Mouse (Mus musculus): ENCODE results near the gene Cd164. TPM values are rescaled to one million over a fixed set of nuclear protein-coding genes. Genes with fewer than 3 reads are reported as not detected.

Cd164 gene
- total RNA-seq (2023), result 222 and 263 TPM in 2 replicates

DNA sequence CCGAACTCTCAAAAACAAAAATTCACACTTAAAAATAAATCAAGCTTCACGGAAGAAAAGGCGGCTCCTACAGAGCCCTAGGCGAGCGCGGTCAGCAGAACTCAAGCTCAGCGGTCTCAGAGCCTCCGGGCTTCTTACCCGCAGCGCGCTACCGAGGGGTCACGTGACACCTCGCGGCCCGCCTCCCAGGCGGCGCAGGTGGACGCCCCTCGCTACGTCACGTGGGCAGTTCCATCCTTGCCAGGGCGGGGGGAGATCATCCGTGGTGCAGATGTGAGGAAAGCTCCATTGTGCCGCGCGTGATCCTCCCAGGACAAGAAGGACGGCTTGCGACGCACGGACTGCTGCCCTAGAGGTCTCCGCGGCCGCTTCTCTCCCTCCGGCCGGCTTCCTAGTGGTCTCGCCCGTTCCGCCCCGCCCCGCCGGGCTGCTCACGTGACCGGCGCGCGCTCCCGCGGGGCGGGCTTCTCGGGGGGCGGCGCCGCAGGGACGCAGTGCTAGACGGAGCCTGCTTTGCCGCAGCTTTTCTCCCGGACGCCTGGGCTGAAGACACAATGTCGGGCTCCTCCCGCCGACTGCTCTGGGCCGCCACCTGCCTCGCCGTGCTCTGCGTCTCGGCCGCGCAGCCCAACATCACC, at the start of gene Cd164:
Cd164 (plus strand) TSS at position 434 of the 638 bp plus-strand sequence.

DNA sequence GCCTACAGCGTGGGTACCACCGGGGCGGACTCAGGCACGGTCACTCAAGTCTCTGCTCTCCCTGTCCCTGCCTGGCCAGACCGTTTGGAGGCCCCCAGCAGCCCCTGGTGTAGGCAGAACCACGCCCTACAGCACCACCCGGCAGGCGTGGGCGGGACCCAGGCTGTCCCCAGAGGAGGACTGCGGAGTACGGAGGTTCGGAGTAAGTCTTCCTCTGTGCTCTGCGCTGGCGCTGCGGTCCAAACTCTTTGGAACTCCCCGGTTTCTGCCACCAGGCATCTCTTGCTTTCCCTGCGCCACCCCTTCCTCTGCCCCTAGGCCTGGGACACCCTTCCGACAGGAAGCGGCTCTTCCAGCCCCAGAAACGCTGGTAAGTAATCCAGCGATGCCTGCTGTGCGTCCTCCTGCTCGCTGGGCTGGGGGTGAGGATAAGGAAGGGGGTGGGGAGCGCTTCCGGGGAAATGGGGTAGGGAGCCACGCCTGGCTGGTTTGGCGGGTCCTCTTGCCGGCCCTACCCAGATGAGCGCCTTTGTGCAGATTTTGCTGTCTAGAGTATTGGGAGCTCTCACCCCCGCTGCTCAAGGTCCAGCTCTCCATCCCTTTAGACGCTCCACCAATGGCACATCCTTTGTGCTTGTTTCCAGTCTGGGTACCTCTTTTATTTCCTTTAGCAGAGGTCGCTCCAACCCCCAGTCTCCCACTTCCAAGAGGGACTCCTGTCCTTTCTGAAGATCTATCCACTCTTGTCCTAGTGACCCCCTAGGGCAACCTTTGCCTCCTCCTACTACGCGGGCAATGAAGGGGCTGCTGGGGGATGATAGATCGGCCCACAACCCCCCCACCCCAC, 42.8 kb upstream of the Cd164 start, which contains the start of gene Mical1:
Mical1 (plus strand) TSS at position 144 of the 847 bp plus-strand sequence.

DNA sequence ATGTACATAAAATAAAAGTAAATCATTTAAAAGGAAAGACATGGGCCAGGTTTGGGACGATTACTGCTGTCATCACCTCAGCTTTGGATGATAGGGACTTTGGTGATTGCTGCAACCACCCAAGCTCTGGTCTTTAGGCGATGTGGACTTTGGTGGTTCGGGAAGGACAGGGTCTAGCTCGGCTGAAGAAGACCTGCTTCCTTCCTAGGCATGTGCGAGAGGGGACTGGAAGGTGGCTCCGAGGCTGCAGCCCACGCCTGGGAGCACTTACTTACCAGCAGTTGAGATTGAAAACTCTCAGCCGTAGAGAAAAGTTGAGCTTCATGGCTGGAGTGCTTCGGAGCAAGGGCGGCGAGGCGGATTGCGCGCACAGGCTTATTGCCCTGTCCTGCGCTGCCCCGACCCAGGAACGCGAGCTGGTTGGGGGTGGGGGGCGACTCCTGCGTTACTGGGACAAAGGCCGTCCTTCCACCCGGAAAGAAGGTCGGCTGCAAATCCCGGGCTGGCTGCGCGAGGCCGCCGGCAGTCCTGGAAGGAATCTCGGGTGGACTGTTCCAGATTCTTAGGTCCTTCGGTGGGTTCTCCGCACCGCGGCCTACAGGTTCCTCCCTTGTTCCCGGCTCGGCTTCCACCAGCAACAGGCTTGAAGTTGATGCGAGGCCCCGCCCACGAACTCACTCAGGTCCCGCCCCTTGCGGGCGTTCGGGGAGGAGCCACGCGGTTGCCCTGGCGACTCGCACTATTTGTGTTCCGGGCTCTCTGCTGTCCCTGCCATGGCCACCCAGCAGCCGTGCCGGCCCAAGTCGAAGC, 29.3 kb upstream of the Cd164 start, which contains the start of the genes Smpd2 and Ppil6:
Smpd2 (minus strand) TSS at position 662 of the 810 bp plus-strand sequence.
Ppil6 (plus strand) TSS at position 732 of the 810 bp plus-strand sequence.

Other genes starting within 250 kb of the Cd164 start
- 10.8 and 12.6 TPM in 2 replicates for gene Fig4, start 216.2 kb upstream of the Cd164 start, total RNA-seq (2023)
- gene Ak9, start 215.4 kb upstream of the Cd164 start, total RNA-seq (2023), result not detected in 2 replicates
- 19.0 and 20.2 TPM in 2 replicates for gene Zbtb24, start 69.0 kb upstream of the Cd164 start, total RNA-seq (2023)
- 469 and 590 TPM in 2 replicates for gene Mical1, start 43.1 kb upstream of the Cd164 start, total RNA-seq (2023)
- 17.8 and 21.0 TPM in 2 replicates for gene Smpd2, start 29.0 kb upstream of the Cd164 start, total RNA-seq (2023)
- gene Ppil6, start 29.0 kb upstream of the Cd164 start, total RNA-seq (2023), result 0.50 and 1.0 TPM in 2 replicates
- gene Ccdc162, start 197.2 kb downstream of the Cd164 start, total RNA-seq (2023), result 5.7 and 7.0 TPM in 2 replicates